Mouse (Mus musculus): ENCODE measurements at regions not wholly inside any gene's neighbourhood (a gene's known extent, or its start where the extent isn't known, plus 50 kb on each side); places are given as distances from the start of the nearest gene placed in this dataset.

- H3K27me3 ChIP-seq (ENCODE audit: control insufficient read depth, insufficient read depth, insufficient read length): no peaks in the 10 kb centered on the region
- H3K79me2 ChIP-seq (ENCODE audit: control insufficient read depth, insufficient read depth): no peaks in the 10 kb centered on the region
- no peak for TF ChIP-seq MYOG (IDR thresholded peaks at IDR 0.05; ENCODE audit: control insufficient read depth in 1 of 3, insufficient read depth in 1 of 3, insufficient read length in 2 of 3, low read depth in 2 of 3)
- no peak for TF ChIP-seq REST (IDR thresholded peaks at IDR 0.05; ENCODE audit: insufficient read depth, insufficient read length)
- no peak for TF ChIP-seq MAX (IDR thresholded peaks at IDR 0.05; ENCODE audit: low read depth)
- no peak for TF ChIP-seq TCF3 (IDR thresholded peaks at IDR 0.05; ENCODE audit: insufficient read length, low read depth)
- no peak for TF ChIP-seq POLR2AphosphoS2 (IDR thresholded peaks at IDR 0.05; ENCODE audit: insufficient read length, low read depth)
- no peak for TF ChIP-seq MYOD1 (IDR thresholded peaks at IDR 0.05; ENCODE audit: control insufficient read depth in 1 of 3, insufficient read length in 2 of 3, low read depth in 2 of 3)
- TF ChIP-seq POLR2A (IDR thresholded peaks at IDR 0.05; ENCODE audit: insufficient read length, low read depth): no peak
- TF ChIP-seq E2F4 (IDR thresholded peaks at IDR 0.05; ENCODE audit: insufficient read depth): no peak
- no peak for TF ChIP-seq CEBPB (IDR thresholded peaks at IDR 0.05; ENCODE audit: insufficient read depth, poor library complexity, severe bottlenecking)
- no peak for TF ChIP-seq TCF12 (IDR thresholded peaks at IDR 0.05; ENCODE audit: insufficient read depth, poor library complexity, severe bottlenecking)
- TF ChIP-seq SRF (IDR thresholded peaks at IDR 0.05; ENCODE audit: control insufficient read depth, insufficient read length, low read depth): no peak
- TF ChIP-seq USF1 (IDR thresholded peaks at IDR 0.05; ENCODE audit: low read depth): no peak
- H3ac ChIP-seq (ENCODE audit: control insufficient read depth, insufficient read length): no peak overlapping the region
- H3K36me3 ChIP-seq (ENCODE audit: control insufficient read depth, insufficient read depth): no peaks in the 10 kb centered on the region
- no peak overlapping the region for H3K4me3 ChIP-seq
- H3K4me2 ChIP-seq (ENCODE audit: low read depth): no peak overlapping the region
Observed at GRCm38 (mm10) chr4:92702755-92703154, 511.2 kb upstream of the Gm12666 start.

Measured in myocyte (in vitro differentiated cells).